Mouse (Mus musculus): Measurements from ENCODE around the gene Zfp385c. TPM values are rescaled to one million over a fixed set of nuclear protein-coding genes. Genes with fewer than 3 reads are reported as not detected.

Zfp385c gene
- polyA plus RNA-seq, 1 experiment = not detected

DNA sequence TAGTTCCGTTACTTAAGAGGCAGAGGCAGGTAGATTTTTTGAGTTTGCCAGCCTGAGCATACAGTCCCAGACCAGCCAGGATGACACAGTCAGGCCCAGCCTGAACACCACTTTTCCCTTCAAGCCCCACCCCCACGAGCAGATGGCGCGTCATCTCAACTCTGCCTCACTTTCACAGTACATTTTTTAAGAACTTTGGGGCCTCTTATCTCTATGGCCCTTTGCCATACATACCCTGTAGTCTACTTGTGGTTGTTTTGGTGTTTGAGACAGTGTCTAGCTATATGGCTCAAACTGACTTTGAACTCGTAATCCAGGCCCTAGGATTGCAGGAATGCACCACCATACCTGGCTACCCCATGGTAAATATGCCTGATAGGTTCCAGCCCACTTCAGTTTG, 64.2 kb downstream of the Zfp385c start:
- no peak for TF ChIP-seq GATA1 (IDR thresholded peaks at IDR 0.05; ENCODE audit: low read length)

DNA sequence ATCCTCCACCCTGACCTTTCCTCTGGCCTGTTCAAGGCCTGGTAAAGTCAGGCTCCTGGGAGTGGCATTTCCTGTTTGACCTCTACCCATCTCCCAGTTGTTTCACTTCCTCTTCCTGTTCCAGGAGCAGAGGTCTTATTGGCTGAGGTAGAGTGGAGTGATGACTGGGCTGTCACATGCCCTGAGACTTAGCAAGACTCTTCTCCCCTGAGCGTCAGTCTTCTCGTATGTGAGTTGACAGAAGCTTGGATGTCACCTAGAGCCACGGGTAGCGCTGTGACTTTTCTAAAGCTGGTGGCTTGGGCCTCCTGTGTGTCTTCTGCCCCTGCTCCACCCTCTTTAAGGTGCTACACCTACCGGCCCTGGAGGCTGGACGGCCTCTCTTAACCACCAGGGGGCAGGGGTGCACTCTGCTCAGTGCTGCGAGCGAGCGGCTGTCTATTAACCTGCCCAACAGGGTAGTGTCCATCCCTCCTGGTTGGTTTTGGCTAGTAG, 65.5 kb downstream of the Zfp385c start:
- no peak for TF ChIP-seq GATA1 (IDR thresholded peaks at IDR 0.05; ENCODE audit: low read length)

DNA sequence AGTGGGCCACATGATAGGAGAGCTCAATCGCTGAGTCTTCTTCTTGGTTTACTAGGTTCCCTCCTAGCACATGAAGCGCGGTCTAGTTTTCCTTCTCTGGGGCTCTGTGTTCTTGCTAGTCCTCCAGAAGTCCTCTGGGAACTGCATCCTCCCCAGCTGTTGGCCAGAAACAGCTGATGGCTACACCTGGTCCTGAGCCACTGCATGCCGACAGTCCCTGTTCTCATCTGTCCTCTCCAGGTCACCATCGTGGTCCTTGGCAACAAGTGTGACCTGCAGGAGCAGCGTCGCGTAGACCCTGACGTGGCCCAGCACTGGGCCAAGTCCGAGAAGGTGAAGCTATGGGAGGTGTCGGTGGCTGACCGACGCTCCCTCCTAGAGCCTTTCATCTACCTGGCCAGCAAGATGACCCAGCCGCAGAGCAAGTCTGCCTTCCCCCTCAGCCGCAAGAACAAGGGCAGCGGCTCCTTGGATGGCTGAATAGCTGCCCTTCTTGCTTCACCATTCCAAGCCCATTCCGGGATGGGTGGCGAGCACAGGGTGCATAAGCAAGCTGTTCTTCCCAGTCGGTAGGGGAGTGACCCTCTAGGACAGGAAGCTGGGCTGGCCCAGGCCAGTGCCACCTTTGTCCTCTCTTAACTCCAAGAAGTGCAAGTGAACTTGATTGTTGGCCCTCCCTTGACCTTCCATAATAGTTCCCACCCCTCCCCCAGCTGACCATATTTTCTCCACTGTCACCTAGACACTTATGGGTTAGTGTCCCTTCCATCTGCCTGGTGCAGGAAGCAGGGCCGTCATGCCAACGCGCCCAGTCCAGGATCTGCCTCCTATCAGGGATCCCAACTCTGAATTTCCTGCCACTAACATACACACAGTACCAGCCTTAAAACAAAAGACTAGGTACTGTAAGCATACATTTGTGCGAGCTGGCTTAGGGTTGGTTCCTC, 66.2 kb downstream of the Zfp385c start:
- no peak for TF ChIP-seq GATA1 (IDR thresholded peaks at IDR 0.05; ENCODE audit: low read length)

GRCm38 (mm10) chr11:100623867-100624266, 68.4 kb downstream of the Zfp385c start:
- no peak for TF ChIP-seq GATA1 (IDR thresholded peaks at IDR 0.05; ENCODE audit: low read length)

- TF ChIP-seq GATA1 (IDR thresholded peaks at IDR 0.05; ENCODE audit: low read length) = no peak
Observed at GRCm38 (mm10) chr11:100622714-100623113, 69.5 kb downstream of the Zfp385c start.

GRCm38 (mm10) chr11:100619982-100620381, 72.3 kb downstream of the Zfp385c start, which contains the start of gene Dnajc7:
Gene Dnajc7, minus strand, starts transcription at chr11:100620168.
- TF ChIP-seq GATA1 (IDR thresholded peaks at IDR 0.05; ENCODE audit: low read length) = no peak

DNA sequence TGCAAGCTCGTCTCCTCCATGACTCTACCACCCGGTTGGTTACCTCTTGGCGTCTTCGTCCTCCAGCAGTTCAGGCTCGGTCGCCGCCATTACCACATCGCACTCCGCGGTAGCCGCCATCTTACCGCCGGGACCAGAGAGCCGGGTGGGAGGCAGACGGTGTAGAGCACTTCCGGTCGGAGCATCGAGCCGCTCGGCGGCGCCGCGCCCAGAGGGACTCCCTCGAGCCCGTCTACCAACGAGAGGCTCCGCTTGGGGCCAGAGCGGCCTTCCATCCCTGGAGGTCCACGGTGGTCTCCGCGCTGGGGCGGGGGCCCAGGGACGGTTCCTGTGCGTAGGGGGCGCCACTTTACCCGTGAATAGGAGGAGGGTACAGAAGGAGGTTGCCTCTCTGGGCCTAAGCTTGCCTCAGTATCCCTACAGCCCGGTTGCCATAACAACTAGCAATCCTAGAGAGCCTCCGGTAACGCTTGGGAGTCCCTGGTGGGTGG, 72.7 kb downstream of the Zfp385c start:
- no peak for TF ChIP-seq GATA1 (IDR thresholded peaks at IDR 0.05; ENCODE audit: low read length)

DNA sequence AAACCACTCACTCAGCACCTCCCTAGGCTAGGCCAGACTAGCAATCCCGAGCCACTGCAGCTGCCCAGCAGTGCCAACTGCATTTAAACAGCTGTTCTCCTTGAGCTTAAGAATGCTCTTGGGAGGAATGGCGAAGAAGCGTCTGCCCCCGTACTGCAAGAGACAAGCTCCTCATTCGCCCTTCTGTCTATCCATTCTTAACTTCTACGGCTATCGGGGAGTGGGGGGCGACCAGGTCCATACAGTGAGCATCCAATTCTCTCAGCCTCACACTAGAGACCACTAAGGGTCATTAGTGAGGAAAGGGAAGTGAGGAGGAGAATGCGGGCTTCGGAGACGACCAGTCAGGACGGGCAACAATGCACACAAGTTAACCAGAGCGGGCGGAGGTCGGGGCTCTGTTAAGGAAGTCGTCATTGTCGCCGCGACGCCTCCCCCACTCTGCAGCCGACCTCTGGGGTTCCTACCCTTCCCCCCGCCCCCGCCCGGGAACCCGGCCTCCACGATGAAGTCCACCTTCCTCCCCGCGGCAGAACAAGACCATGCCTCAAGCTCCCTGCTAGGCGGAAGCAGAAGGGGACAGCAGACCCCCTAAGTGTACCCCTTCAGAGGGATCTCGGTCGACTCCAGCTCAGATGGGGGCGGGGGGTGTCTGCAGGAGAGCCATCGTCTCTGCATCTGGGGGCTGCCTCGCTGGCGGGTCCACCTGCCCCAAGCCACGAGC, 73.3 kb downstream of the Zfp385c start, which contains the start of gene Nkiras2:
TSS of gene Nkiras2 (plus strand) at position 484 of the 724 bp plus-strand sequence.
- TF ChIP-seq GATA1 (IDR thresholded peaks at IDR 0.05; ENCODE audit: low read length) = no peak

DNA sequence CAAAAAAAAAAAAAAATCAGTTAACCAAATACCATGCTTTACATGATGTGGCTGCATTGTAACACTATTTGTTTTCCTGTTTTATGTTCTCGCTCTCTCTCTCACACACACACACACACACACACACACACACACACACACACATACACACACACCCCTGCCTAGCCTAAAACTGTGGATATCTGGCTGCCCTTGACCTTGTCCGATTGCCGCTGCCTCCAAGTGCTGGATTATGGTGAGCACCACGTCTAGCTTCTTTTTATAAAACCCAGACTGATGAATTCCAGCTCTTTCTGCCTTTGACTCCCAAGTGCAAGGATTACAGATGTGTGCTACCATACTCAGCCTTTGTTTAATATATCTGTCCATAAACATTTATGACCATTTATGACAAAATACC, 74.8 kb downstream of the Zfp385c start:
- no peak for TF ChIP-seq GATA1 (IDR thresholded peaks at IDR 0.05; ENCODE audit: low read length)

- no peak for TF ChIP-seq GATA1 (IDR thresholded peaks at IDR 0.05; ENCODE audit: low read length)
Observed at GRCm38 (mm10) chr11:100616332-100616731, 75.9 kb downstream of the Zfp385c start.

- no peak for TF ChIP-seq GATA1 (IDR thresholded peaks at IDR 0.05; ENCODE audit: low read length)
Observed at GRCm38 (mm10) chr11:100613241-100613640, 79.0 kb downstream of the Zfp385c start.

DNA sequence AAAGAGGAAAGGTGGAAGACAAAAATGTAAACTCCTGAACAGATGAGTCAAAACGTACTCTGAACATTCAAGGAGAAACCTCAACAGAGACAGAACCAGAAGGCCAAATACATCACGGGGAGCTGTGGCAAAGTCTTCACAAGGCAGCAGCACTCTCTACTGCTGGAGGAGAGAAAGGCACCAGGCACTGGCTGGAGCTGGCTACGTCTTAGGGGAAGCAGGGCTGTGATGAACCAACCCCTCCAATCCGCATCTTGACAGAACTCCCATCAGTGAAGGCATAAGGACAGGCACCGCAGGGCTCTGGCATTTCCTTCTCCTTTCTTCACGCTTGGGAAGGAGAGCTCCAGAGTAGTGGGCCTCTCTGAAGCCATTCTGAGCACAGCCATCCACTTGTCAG, 80.6 kb downstream of the Zfp385c start:
- no peak for TF ChIP-seq GATA1 (IDR thresholded peaks at IDR 0.05; ENCODE audit: low read length)

- no peak for TF ChIP-seq GATA1 (IDR thresholded peaks at IDR 0.05; ENCODE audit: low read length)
Observed at GRCm38 (mm10) chr11:100609997-100610680, 82.1 kb downstream of the Zfp385c start.

GRCm38 (mm10) chr11:100609355-100609996, 82.8 kb downstream of the Zfp385c start:
- no peak for TF ChIP-seq GATA1 (IDR thresholded peaks at IDR 0.05; ENCODE audit: low read length)

DNA sequence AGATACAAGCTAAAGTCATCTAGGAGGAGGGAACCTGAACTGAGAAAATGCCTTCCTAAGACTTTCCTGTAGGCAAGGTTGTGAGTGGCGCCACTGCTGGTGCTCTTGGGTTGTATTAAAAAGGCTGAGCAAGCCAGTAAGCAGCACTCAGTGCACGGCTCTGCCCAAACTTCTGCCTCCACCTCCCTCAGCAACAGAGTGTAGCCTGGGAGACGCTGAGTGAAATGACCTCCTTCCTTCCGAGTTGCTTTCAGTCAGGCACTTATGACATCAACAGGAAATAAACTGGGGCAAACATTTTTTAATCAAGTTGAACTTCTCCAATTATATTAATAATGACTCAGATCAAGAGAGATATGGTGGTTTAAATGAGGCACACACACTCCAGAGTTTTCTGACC, 83.5 kb downstream of the Zfp385c start:
- no peak for TF ChIP-seq GATA1 (IDR thresholded peaks at IDR 0.05; ENCODE audit: low read length)

Data from G1E-ER4 (cell line).